Comparison of ENCODE assay signal across 11 mouse cellular contexts in genomic region chr3:51700123-51700522, GRCm38 (mm10). TPM values are rescaled to one million over a fixed set of nuclear protein-coding genes. Genes with fewer than 3 reads are reported as not detected.
A peak's percentile ranks its signal among the peaks of the same experiment; 100 is the strongest.
DNase-seq lines count a peak whose midpoint lies in the region; TF ChIP-seq lines count a peak whose summit lies in the region.
"Had no signal": no experiment of that assay in that cellular context is flagged by ENCODE, and none has a peak within 500 bp of the region (broad histone marks: within the 10 kb centered on the region; RNA-seq: fewer than 3 reads in every experiment).

No protein-coding gene starts in this region.

- 27% methylated on average over 4 of the region's 4 CpGs for WGBS in limb, embryonic 10.5 days
- 47% methylated on average over 4 of the region's 4 CpGs for WGBS in olfactory bulb, adult 2 months

- H3K27ac ChIP-seq in gastrocnemius, adult 2 months = peak overlapping the region; percentile 87
- H3K27ac ChIP-seq in left cerebral cortex, adult 2 months = peak overlapping the region; percentile 66; the same call in 1 of the 2 replicates
- peak overlapping the region; percentile 90 for H3K27ac ChIP-seq in limb, embryonic 10.5 days
- peak overlapping the region; percentile 94 for H3K27ac ChIP-seq in olfactory bulb, adult 2 months (ENCODE audit: insufficient read depth, low read depth, low read length)

- H3K4me1 ChIP-seq in limb, embryonic 10.5 days = peaks cover 47% of the 10 kb centered on the region
- H3K4me1 ChIP-seq in olfactory bulb, adult 2 months (ENCODE audit: control insufficient read depth, insufficient read depth, low read length) = peaks cover 23% of the 10 kb centered on the region

- no peaks in the 10 kb centered on the region; the same call in 1 of the 2 replicates for H3K27me3 ChIP-seq in limb, embryonic 10.5 days (ENCODE audit: low read depth, poor library complexity, severe bottlenecking)

- H3K36me3 ChIP-seq in limb, embryonic 10.5 days = no peaks in the 10 kb centered on the region; the same call in 1 of the 2 replicates

- no peaks in the 10 kb centered on the region for H3K9me3 ChIP-seq in limb, embryonic 10.5 days (replicated peaks)

- no peak for DNase-seq in gastrocnemius, adult 2 months
- DNase-seq in gastrocnemius, adult 8-10 months (ENCODE audit: low spot score in 2 of 2) = no peak
- DNase-seq in left cerebral cortex, adult 2 months (ENCODE audit: extremely low spot score in 1 of 2, low spot score in 2 of 2) = no peak
- DNase-seq in left cerebral cortex, adult 9 months (ENCODE audit: low spot score in 2 of 2) = no peak
- no peak for DNase-seq in limb, embryonic 10.5 days (ENCODE audit: low spot score)
- DNase-seq in gastrocnemius, postnatal 10 days = no peak
- DNase-seq in gastrocnemius, postnatal 25 days = no peak
- DNase-seq: lung, embryonic 14.5 days had no signal

- intact Hi-C loops in gastrocnemius, adult 2 months (cut with DNase I) = loop anchor here (2.0 to 10.0 kb wide), 5 partner anchors 142 to 543 kb away; no protein-coding TSS in a partner anchor
- intact Hi-C loops in left cerebral cortex, adult 2 months (cut with DNase I) = loop anchor here (2.0 to 10.0 kb wide), 6 partner anchors 87 to 543 kb away; no protein-coding TSS in a partner anchor

- TF ChIP-seq CTCF in gastrocnemius, adult 2 months (IDR thresholded peaks at IDR 0.05) = no peak
- no peak for TF ChIP-seq CTCF in left cerebral cortex, adult 2 months (IDR thresholded peaks at IDR 0.05)
- no peak for TF ChIP-seq CTCF in olfactory bulb, adult 2 months (IDR thresholded peaks at IDR 0.05; ENCODE audit: insufficient read depth, low read depth, low read length)

- TF ChIP-seq POLR2A in olfactory bulb, adult 2 months (IDR thresholded peaks at IDR 0.05; ENCODE audit: insufficient read depth, low read depth, low read length) = no peak

- H3K4me3 ChIP-seq in gastrocnemius, adult 2 months = peak overlapping the region; percentile 67
- H3K4me3 ChIP-seq in left cerebral cortex, adult 2 months = no peak overlapping the region
- 0 out of 2 replicates have a peak overlapping the region, but pooled peaks have one; percentile 46 for H3K4me3 ChIP-seq in limb, embryonic 10.5 days
- no peak overlapping the region for H3K4me3 ChIP-seq in olfactory bulb, adult 2 months (ENCODE audit: insufficient read depth, low read depth, low read length)
- H3K4me3 ChIP-seq: erythroblast, embryonic 14.5 days had no signal

RNA-seq across cellular contexts. Expression of gene Mgst2, which starts 40.0 kb away (rescaled TPM):
- total RNA-seq in gastrocnemius, adult 2 months (2021) = under 1 TPM; 0.39 to 0.61 TPM
- 1 to 10 TPM in 1 of 4 experiments, under 1 TPM in 1, not detected in 2; 0.52 to 1.6 TPM for total RNA-seq in gastrocnemius, adult 8-10 months (2022)
- not detected for total RNA-seq in left cerebral cortex, adult 2 months (2021)
- polyA plus RNA-seq in limb, embryonic 10.5 days (2016; fragmentation: Nextera tagmentation; extraction: Ambion mirVana) = 0.35 and 0.43 TPM in 2 replicates
- not detected in 2 replicates for polyA plus RNA-seq in olfactory bulb, adult 2 months (2012; ENCODE audit: insufficient read depth, insufficient read length, low replicate concordance, missing spikeins)
- 1 to 10 TPM in 1 of 2 experiments, under 1 TPM in 1; 0.99 to 1.4 TPM for total RNA-seq in gastrocnemius, postnatal 10 days (2021)
- total RNA-seq in gastrocnemius, postnatal 25 days (2021) = under 1 TPM; 0.80 to 0.87 TPM
- total RNA-seq: layer of hippocampus, postnatal 25 days had no signal
- polyA plus RNA-seq: erythroblast, embryonic 14.5 days had no signal

Comparison
In these comparisons a context has a peak if more than half of its experiments do, and no peak if none do; other contexts are left out.
1. H3K4me3 ChIP-seq: peak in gastrocnemius, adult 2 months (single experiment) and limb, embryonic 10.5 days (single experiment); none in left cerebral cortex, adult 2 months (single experiment) and olfactory bulb, adult 2 months (single experiment).
2. Peak in every context shown above with its lines, with median percentiles within 50 percentile points of each other: H3K27ac ChIP-seq.